Mouse (Mus musculus) splenic B cell, adult 2 months (primary cell): Measurements from ENCODE around the gene Slc35f4.

Experiments
- DNase-seq: peaks from one replicate; pipeline ENCODE4 v3.0.0-alpha.2; 2011; ENCODE audit warnings: low read depth, low spot score
- H3K27me3 ChIP-seq: 2 replicates; pipeline ENCODE4 v1.6.1; 2012; ENCODE audit warnings: mild to moderate bottlenecking, low read length, moderate library complexity, mixed read lengths; ENCODE audit not compliant: control insufficient read depth, poor library complexity, insufficient read depth, severe bottlenecking
- H3K36me3 ChIP-seq: 2 replicates; pipeline ENCODE4 v1.6.1; 2012; ENCODE audit warnings: mild to moderate bottlenecking, low read length, moderate library complexity, mixed read lengths; ENCODE audit not compliant: control insufficient read depth, poor library complexity, insufficient read depth, severe bottlenecking

Slc35f4 gene

DNA sequence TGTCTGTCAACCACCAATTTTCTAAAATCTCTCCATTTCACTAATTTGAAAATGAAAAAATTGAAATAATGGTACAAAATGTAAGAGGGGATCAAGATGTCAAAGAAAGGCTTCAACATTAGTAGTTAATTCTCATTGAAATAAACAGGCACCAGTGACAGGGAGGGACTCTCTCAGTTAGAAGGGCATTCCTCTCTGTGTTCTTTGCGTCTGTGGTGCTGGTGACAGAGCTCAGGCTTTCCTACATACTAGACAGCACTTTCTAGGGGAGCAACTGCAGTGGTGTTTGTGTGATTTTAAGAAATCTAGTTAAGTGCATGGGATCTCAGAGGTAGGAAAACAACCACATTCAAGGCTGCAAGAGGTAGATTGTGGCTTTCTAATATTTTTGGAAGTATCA lies 214.3 kb downstream of the Slc35f4 start:
- no peak for DNase-seq
- no peaks in the 10 kb centered on the region for H3K36me3 ChIP-seq
- no peaks in the 10 kb centered on the region for H3K27me3 ChIP-seq

- no peak for DNase-seq
- no peaks in the 10 kb centered on the region for H3K36me3 ChIP-seq
- H3K27me3 ChIP-seq, result no peaks in the 10 kb centered on the region
These were observed 214.8 kb downstream of the Slc35f4 start for GRCm38 (mm10) chr14:49311091-49311492.

- Histone ChIP-seq H3K27me3 (no peaks in the 10 kb centered on the region), H3K36me3 (no peaks in the 10 kb centered on the region)
- no peak for DNase-seq
These were observed 216.2 kb downstream of the Slc35f4 start for GRCm38 (mm10) chr14:49309670-49310069.

DNA sequence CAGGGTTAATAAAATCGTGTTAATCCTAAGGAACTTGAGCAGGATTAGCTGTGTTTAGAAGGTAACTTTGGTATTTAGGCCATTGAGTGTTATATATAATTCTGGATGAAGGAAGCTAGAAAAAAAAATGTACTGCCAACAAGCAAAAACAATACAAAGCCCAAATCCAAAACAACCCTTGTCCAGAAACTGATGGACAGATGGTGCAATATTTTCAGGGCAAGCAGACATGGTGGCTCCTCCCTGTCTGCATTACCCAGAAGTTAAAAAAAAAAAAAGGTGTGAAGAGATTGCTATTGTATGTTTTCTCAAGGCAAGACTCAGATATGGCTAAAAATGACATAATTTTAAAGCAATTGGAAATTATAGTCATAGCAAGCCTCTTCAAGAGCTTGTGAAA lies 217.3 kb downstream of the Slc35f4 start:
- Histone ChIP-seq H3K36me3 (no peaks in the 10 kb centered on the region), H3K27me3 (no peaks in the 10 kb centered on the region)
- DNase-seq, result no peak

DNA sequence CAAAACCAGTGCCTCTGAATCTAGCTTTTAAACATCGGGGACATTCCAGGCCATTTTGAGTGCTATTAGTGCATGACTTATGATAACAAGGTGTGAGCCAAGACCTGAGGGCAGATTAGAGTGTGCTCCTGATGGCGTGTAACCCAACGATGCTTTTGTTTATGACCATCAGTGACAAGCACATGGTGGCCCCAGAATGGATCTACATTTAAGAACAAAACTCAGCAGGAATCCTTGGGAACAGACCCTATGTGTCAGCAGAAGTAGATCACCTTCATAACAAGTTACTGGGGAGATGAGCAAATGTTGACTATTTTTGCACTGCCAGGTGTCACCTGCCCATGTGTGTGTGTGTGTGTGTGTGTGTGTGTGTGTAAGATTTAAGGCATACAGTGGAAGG lies 218.0 kb downstream of the Slc35f4 start:
- Histone ChIP-seq H3K36me3 (no peaks in the 10 kb centered on the region), H3K27me3 (no peaks in the 10 kb centered on the region; the same call in 1 of the 2 replicates)
- DNase-seq, result no peak

- H3K36me3 ChIP-seq, result no peaks in the 10 kb centered on the region
- DNase-seq, result no peak
- no peaks in the 10 kb centered on the region; the same call in 1 of the 2 replicates for H3K27me3 ChIP-seq
These were observed 220.1 kb downstream of the Slc35f4 start for GRCm38 (mm10) chr14:49305534-49306409.

DNA sequence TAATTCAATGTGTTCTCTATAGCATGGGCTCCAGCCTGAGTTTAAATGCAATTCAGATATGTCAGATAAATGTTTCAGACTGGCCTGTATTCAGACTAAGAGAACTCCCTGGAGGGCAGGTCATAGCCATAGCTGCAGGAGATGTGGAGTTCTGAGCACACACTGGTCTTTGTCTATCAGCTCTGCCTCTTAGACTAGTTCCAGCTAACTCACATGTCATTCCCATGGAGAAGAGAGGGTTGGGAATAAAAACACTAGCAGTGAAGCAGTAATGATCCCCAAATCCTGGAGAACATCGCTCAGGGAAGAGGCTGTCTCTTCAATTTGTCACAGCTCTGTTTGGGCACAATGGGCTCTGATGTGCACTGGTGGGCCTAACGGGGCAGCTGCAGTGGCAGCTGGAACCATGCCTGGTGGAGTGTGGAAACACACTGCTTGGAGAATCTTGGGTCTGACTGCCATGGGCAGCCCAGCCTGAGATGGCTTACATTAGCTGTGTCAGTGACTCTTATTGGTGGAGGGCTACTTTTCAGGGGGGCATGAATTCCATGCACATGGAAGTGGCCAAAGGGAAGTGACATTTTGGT lies 223.5 kb downstream of the Slc35f4 start:
- Histone ChIP-seq H3K27me3 (no peaks in the 10 kb centered on the region; the same call in 1 of the 2 replicates), H3K36me3 (no peaks in the 10 kb centered on the region)
- DNase-seq, result no peak

DNA sequence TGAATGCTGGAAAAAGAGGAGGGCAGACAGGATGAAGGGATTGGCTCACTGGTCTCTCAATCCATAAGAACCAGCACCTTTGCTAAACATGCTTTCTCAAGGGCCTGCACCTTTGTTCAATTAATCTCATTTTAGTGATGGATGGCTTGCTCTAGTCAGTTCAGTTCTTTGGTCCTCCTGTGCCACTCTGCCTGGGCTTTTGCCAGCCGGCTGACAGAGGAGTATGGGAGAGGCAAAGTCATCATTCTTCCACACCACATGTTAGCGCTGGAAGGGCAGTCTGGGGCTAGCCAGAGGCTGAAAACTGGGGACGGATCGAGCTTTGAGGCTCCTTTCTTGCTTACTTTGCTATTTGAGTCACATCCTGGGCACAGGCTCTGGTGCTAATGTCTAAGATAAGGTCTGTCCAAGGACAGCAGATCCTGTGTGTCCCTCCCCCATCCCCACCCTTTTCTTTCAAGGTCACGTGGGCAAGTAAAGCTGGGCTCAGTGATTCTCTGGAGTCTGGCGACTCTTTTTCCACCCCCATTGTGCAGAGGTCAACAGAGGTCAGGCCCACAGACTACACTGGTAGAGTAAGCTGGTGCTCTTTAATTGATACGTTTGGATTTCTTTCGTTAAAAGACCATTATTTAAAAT lies 224.7 kb downstream of the Slc35f4 start:
- no peaks in the 10 kb centered on the region; the same call in 1 of the 2 replicates for H3K27me3 ChIP-seq
- no peak for DNase-seq
- no peaks in the 10 kb centered on the region for H3K36me3 ChIP-seq

DNA sequence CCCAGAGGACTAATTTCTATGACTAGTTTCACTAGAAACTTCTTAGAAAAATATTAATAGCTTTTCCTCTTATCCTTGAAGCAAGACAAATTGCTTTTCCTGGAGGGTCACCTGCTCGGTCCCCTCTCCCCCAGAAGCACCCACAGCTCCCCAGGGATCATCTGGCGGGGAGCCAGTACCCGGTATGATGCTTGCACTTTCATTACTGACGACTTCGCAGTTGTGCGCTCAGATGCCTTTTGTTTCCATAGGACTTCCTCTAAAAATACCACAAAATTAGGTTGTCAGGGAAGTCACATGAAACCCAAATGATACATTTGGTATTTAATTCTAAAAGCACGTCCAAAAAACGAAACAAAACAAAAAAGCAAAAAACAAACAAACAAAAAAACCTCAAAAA lies 225.5 kb downstream of the Slc35f4 start:
- no peaks in the 10 kb centered on the region for H3K36me3 ChIP-seq
- DNase-seq, result no peak
- no peaks in the 10 kb centered on the region; the same call in 1 of the 2 replicates for H3K27me3 ChIP-seq

GRCm38 (mm10) chr14:49293802-49294449 lies 231.9 kb downstream of the Slc35f4 start:
- DNase-seq, result no peak
- H3K27me3 ChIP-seq, result no peaks in the 10 kb centered on the region
- no peaks in the 10 kb centered on the region for H3K36me3 ChIP-seq

- H3K27me3 ChIP-seq, result no peaks in the 10 kb centered on the region
- no peaks in the 10 kb centered on the region for H3K36me3 ChIP-seq
- no peak for DNase-seq
These were observed 235.7 kb downstream of the Slc35f4 start for GRCm38 (mm10) chr14:49290029-49290745.

GRCm38 (mm10) chr14:49283784-49284655 lies 241.8 kb downstream of the Slc35f4 start:
- no peak for DNase-seq
- no peaks in the 10 kb centered on the region for H3K27me3 ChIP-seq
- H3K36me3 ChIP-seq, result no peaks in the 10 kb centered on the region

GRCm38 (mm10) chr14:49278880-49279279 lies 247.0 kb downstream of the Slc35f4 start:
- Histone ChIP-seq H3K36me3 (no peaks in the 10 kb centered on the region), H3K27me3 (no peaks in the 10 kb centered on the region)
- no peak for DNase-seq
